Mouse (Mus musculus) lung, postnatal 0 days (tissue): Measurements from ENCODE around the gene Ceacam20.
"Not testable (repeated sequence)": the region's sequence is repeated elsewhere in the genome, so short reads cannot be mapped to it uniquely, and the experiment has no call there.

ENCODE experiments used
- CTCF ChIP-seq: IDR thresholded peaks from 2 replicates; pipeline ENCODE4 v1.5.1; 2016; ENCODE audit warnings: antibody characterized with exemption, mild to moderate bottlenecking
- EP300 ChIP-seq: IDR thresholded peaks from 2 replicates; pipeline ENCODE4 v1.6.1; 2016; ENCODE audit warnings: antibody characterized with exemption, mild to moderate bottlenecking, control low read depth

DNA sequence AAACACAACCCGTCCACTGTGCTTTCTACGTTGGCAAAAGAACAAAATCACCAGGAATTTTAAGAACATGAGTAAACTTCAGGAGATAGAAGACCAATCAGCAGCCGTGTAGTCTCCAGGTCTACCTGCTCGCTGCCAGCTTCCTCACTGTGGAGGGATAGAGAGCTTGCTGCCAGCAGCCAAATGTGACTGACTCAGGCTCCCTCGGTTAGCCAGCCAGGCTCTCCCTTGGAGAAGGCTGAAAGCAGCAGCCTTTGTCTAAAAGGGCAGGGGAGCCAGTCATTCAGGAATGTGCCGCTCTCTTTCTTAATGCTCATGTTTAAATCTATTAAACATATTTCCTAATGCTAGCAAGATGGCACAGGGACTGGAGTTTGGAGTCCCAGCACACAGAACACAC, 34.7 kb upstream of the Ceacam20 start:
- TF ChIP-seq CTCF, EP300: not testable (repeated sequence)
